Mouse (Mus musculus): Measurements from ENCODE around the gene Chac2.
"Not testable (repeated sequence)": the region's sequence is repeated elsewhere in the genome, so short reads cannot be mapped to it uniquely, and the experiment has no call there.

Chac2 gene

GRCm38 (mm10) chr11:30985877-30986624 is at the start of gene Chac2:
Gene Chac2, minus strand, starts transcription at chr11:30986350.
- peak; percentile 86 for DNase-seq (ENCODE audit: low spot score)

DNA sequence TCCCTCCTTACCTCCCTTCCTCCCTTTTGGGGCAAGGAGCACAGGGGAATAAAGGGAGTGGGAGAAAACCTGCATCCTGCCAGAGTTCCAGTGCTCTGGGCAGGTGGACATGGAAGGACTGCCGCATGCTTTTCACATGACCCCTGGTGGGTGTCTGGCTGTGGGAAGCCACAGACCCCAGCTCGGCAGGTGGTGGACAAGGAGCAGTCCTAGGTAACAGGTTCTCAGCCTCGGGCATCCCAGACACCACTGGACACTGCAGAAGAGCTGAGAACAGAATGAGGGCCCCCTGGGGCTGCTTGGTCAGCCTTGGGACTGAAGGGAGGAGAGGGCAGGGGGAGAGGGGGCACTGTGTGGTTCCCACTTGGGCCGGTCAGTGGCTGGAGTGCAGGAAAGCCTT is 48.8 kb upstream of the Chac2 start:
- DNase-seq (ENCODE audit: low spot score): no peak

DNA sequence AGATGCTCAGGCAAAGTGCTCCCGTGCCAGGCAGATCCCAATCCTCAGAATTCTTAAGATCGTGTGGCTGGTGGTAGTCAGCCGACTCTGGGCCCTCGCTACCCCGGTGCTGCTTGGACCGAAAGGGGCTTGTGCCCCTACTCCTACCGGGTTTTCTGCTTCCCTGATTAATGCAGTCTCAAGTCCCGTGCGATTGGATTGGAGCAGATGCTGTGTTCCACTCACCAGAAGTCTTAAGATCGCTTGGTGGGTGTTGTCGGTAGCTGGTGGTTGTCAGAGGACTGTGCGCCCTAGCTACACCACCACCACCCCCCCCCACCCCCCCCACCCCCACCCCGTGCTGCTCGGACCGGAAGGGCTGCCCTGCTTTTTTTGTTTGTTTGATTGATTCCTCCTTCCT is 31.3 kb upstream of the Chac2 start:
- not testable (repeated sequence) for DNase-seq (ENCODE audit: low spot score)

- DNase-seq (ENCODE audit: low spot score): not testable (repeated sequence)
Observed at GRCm38 (mm10) chr11:31009668-31010067, 23.5 kb upstream of the Chac2 start.

- no peak for DNase-seq (ENCODE audit: low spot score)
Observed at GRCm38 (mm10) chr11:31001169-31001908, 15.2 kb upstream of the Chac2 start.

- DNase-seq (ENCODE audit: low spot score): no peak
Observed at GRCm38 (mm10) chr11:31000028-31000427, 13.9 kb upstream of the Chac2 start.

- no peak for DNase-seq (ENCODE audit: low spot score)
Observed at GRCm38 (mm10) chr11:30998704-30999103, 12.6 kb upstream of the Chac2 start.

GRCm38 (mm10) chr11:30998199-30998598 is 12.0 kb upstream of the Chac2 start:
- no peak for DNase-seq (ENCODE audit: low spot score)

DNA sequence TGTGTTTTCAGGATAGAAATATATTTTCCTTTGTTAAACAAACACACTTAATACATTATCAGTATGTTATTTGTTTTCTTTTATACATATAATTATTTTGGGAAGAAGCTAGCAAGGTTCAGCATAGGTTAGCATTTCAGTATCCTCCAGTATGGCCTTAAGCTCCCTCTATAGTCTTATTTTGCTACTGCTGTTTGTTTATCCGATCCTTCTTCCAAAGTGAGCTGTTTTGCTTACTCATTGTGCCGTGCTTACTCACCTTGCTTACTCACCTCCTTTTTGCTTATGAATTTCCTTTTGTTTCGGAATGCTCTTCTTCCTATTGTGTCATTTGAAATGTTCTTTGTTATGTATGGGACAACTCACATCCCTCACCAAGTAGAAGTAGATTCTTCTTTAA is 10.5 kb upstream of the Chac2 start:
- DNase-seq (ENCODE audit: low spot score): no peak

GRCm38 (mm10) chr11:30986625-30987017 is 471 bp upstream of the Chac2 start:
- DNase-seq (ENCODE audit: low spot score): no peak

GRCm38 (mm10) chr11:30985237-30985636 is 913 bp downstream of the Chac2 start:
- no peak for DNase-seq (ENCODE audit: low spot score)

- peak; percentile 89 for DNase-seq (ENCODE audit: low spot score)
Observed at GRCm38 (mm10) chr11:30954279-30954725, 31.8 kb downstream of the Chac2 start, which contains the start of gene Erlec1. Gene Erlec1, minus strand, starts transcription at chr11:30954335.

DNA sequence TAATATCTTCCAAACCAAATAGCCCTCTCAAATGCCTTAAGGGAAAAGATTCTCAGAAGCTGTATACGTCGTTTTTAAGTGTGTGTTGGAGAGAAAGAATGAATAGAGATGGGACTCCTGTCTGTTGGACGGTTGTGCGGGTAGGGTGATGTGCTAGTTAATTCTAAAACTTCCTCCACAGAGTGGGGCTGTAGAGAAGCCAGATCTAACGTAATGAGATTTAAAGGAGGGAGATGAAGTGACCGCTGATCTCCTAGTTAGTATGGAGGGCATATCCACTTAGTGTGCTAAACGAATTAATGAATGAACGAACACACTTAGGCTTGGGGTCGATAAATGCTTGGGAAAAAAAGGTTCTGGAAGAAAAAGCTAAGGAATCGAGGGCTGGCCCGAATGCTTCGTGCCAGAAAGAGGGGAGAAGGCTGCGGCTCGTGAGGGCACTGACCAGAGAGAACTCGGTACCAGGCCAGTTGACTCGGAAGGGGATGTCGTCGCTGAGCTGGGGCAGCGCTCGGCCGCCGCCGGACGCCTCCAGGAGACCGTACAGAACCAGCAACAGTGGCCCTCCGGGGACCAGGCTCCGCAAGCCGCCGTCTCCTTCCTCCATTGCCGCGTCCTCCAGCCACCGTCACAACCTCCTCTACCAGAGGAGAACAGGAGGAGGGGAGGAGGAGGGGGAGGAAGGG is 32.5 kb downstream of the Chac2 start:
- peak; percentile 70 for DNase-seq (ENCODE audit: low spot score)

DNA sequence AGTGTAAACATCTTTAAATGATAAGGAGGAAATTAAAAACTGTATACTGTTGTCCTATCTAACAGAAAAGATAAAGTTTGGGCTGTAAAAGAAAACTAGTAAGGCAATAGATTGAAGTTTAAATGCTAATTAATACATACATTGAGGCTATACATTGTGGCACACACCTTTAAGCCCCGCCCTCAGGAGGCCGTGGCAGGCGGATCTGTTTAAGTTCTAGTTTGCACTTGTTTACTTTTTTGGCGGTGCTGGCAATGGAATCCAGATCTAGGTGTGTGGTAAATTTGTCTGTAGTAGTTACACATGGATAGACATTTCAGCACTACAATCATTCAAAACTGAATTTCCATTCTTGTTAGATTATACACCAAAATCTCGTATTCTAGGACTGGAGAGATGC is 33.3 kb downstream of the Chac2 start:
- DNase-seq (ENCODE audit: low spot score): no peak

- no peak for DNase-seq (ENCODE audit: low spot score)
Observed at GRCm38 (mm10) chr11:30943522-30943921, 42.6 kb downstream of the Chac2 start.

- DNase-seq (ENCODE audit: low spot score): no peak
Observed at GRCm38 (mm10) chr11:30928498-30928897, 57.7 kb downstream of the Chac2 start.

DNA sequence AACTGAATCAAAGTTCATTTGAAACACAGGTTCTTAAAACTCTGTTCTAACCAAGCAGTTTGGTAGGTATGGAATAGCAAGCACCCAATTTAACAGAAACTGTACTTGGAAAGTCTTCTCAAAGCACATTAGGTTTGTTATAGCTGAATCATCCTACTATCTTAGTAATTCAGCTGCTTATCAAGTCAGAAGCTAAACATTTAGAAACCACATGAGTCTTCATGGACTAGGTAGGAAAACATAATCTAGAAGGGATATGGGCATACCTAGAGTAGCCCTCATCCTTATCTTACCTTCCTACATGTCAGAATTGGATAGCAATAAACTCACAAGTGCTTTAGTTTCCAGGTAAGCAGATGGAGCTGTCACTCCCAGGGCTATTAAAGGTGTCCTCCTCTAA is 58.1 kb downstream of the Chac2 start:
- DNase-seq (ENCODE audit: low spot score): no peak
